Mouse (Mus musculus): ENCODE measurements at regions not wholly inside any gene's neighbourhood (a gene's known extent, or its start where the extent isn't known, plus 50 kb on each side); places are given as distances from the start of the nearest gene placed in this dataset.
"Not testable (repeated sequence)": the region's sequence is repeated elsewhere in the genome, so short reads cannot be mapped to it uniquely, and the experiment has no call there.

- H3K27me3 ChIP-seq (ENCODE audit: insufficient read depth, low read length) = no peaks in the 10 kb centered on the region
- ATAC-seq (0 out of 2 replicates have a peak, but pooled peaks have one; percentile 35), DNase-seq (ENCODE audit: low spot score) (peak; percentile 61)
- H3K4me3 ChIP-seq (ENCODE audit: low read length) = no peak overlapping the region
- no peaks in the 10 kb centered on the region for H3K36me3 ChIP-seq (ENCODE audit: insufficient read depth, low read length)
- no peaks in the 10 kb centered on the region for H3K4me1 ChIP-seq (ENCODE audit: insufficient read depth, low read length)
- no peak for TF ChIP-seq CTCF (IDR thresholded peaks at IDR 0.05; ENCODE audit: low read depth)
- H3K4me2 ChIP-seq (ENCODE audit: low read depth, low read length) = no peak overlapping the region
- H3K9me3 ChIP-seq (ENCODE audit: low read length) = no peaks in the 10 kb centered on the region
- H3K27ac ChIP-seq = no peak overlapping the region
- H3K9ac ChIP-seq (replicated peaks; ENCODE audit: low read length) = no peak overlapping the region
- 70% methylated on average over 5 of the region's 5 CpGs for WGBS
Measured at GRCm38 (mm10) chr17:49337881-49338280, 90.3 kb upstream of the Mocs1 start.

- Histone ChIP-seq H3K4me1 (ENCODE audit: insufficient read depth, low read length) (no peaks in the 10 kb centered on the region), H3K4me3 (ENCODE audit: low read length) (no peak overlapping the region), H3K27ac (no peak overlapping the region), H3K27me3 (ENCODE audit: insufficient read depth, low read length) (no peaks in the 10 kb centered on the region), H3K9ac (replicated peaks; ENCODE audit: low read length) (no peak overlapping the region), H3K4me2 (ENCODE audit: low read depth, low read length) (no peak overlapping the region), H3K36me3 (ENCODE audit: insufficient read depth, low read length) (no peaks in the 10 kb centered on the region), H3K9me3 (ENCODE audit: low read length) (no peaks in the 10 kb centered on the region)
- DNase-seq (ENCODE audit: low spot score) (no peak), ATAC-seq (no peak)
- no peak for TF ChIP-seq CTCF (IDR thresholded peaks at IDR 0.05; ENCODE audit: low read depth)
- 74% methylated on average over 2 of the region's 2 CpGs for WGBS
Measured at GRCm38 (mm10) chr17:49342636-49343035, 85.5 kb upstream of the Mocs1 start.

GRCm38 (mm10) chr17:49346701-49347100, 81.5 kb upstream of the Mocs1 start:
- Histone ChIP-seq H3K27me3 (ENCODE audit: insufficient read depth, low read length) (no peaks in the 10 kb centered on the region), H3K27ac (no peak overlapping the region), H3K4me3 (ENCODE audit: low read length) (no peak overlapping the region), H3K4me2 (ENCODE audit: low read depth, low read length) (no peak overlapping the region), H3K9ac (replicated peaks; ENCODE audit: low read length) (no peak overlapping the region), H3K36me3 (ENCODE audit: insufficient read depth, low read length) (no peaks in the 10 kb centered on the region), H3K4me1 (ENCODE audit: insufficient read depth, low read length) (no peaks in the 10 kb centered on the region), H3K9me3 (ENCODE audit: low read length) (no peaks in the 10 kb centered on the region)
- WGBS = 89% methylated on average over 5 of the region's 5 CpGs
- ATAC-seq (no peak), DNase-seq (ENCODE audit: low spot score) (no peak)
- TF ChIP-seq CTCF (IDR thresholded peaks at IDR 0.05; ENCODE audit: low read depth) = no peak

- WGBS = 62% methylated on average over 9 of the region's 9 CpGs
- no peaks in the 10 kb centered on the region for H3K9me3 ChIP-seq (ENCODE audit: low read length)
- no peaks in the 10 kb centered on the region for H3K27me3 ChIP-seq (ENCODE audit: insufficient read depth, low read length)
- DNase-seq (ENCODE audit: low spot score) = no peak
- no peaks in the 10 kb centered on the region for H3K4me1 ChIP-seq (ENCODE audit: insufficient read depth, low read length)
- no peak overlapping the region for H3K4me2 ChIP-seq (ENCODE audit: low read depth, low read length)
- no peak for ATAC-seq
- no peaks in the 10 kb centered on the region for H3K36me3 ChIP-seq (ENCODE audit: insufficient read depth, low read length)
- H3K9ac ChIP-seq (replicated peaks; ENCODE audit: low read length) = no peak overlapping the region
- no peak overlapping the region for H3K4me3 ChIP-seq (ENCODE audit: low read length)
- no peak for TF ChIP-seq CTCF (IDR thresholded peaks at IDR 0.05; ENCODE audit: low read depth)
- H3K27ac ChIP-seq = no peak overlapping the region
Measured at GRCm38 (mm10) chr17:49349328-49349727, 78.8 kb upstream of the Mocs1 start.

GRCm38 (mm10) chr17:49359212-49359611, 69.0 kb upstream of the Mocs1 start:
- Histone ChIP-seq H3K36me3 (ENCODE audit: insufficient read depth, low read length) (no peaks in the 10 kb centered on the region), H3K27me3 (ENCODE audit: insufficient read depth, low read length) (no peaks in the 10 kb centered on the region), H3K9me3 (ENCODE audit: low read length) (no peaks in the 10 kb centered on the region), H3K4me1 (ENCODE audit: insufficient read depth, low read length) (no peaks in the 10 kb centered on the region), H3K27ac (no peak overlapping the region), H3K4me2 (ENCODE audit: low read depth, low read length) (no peak overlapping the region), H3K9ac (replicated peaks; ENCODE audit: low read length) (no peak overlapping the region), H3K4me3 (ENCODE audit: low read length) (no peak overlapping the region)
- DNase-seq (ENCODE audit: low spot score) (peak; percentile 7), ATAC-seq (no peak)
- TF ChIP-seq CTCF (IDR thresholded peaks at IDR 0.05; ENCODE audit: low read depth) = peak; percentile 51

- not testable (repeated sequence) for H3K4me1 ChIP-seq (ENCODE audit: insufficient read depth, low read length); H3K36me3 ChIP-seq (ENCODE audit: insufficient read depth, low read length); H3K4me3 ChIP-seq (ENCODE audit: low read length); H3K4me2 ChIP-seq (ENCODE audit: low read depth, low read length); H3K27ac ChIP-seq; H3K27me3 ChIP-seq (ENCODE audit: insufficient read depth, low read length); H3K9me3 ChIP-seq (ENCODE audit: low read length); H3K9ac ChIP-seq (replicated peaks; ENCODE audit: low read length); DNase-seq (ENCODE audit: low spot score); ATAC-seq
- 21% methylated on average over 6 of the region's 6 CpGs for WGBS
Measured at GRCm38 (mm10) chr17:49360251-49360650, 67.9 kb upstream of the Mocs1 start.

GRCm38 (mm10) chr17:49367791-49368190, 60.4 kb upstream of the Mocs1 start:
- Histone ChIP-seq H3K9me3 (ENCODE audit: low read length) (no peaks in the 10 kb centered on the region), H3K4me3 (ENCODE audit: low read length) (no peak overlapping the region), H3K27me3 (ENCODE audit: insufficient read depth, low read length) (no peaks in the 10 kb centered on the region), H3K9ac (replicated peaks; ENCODE audit: low read length) (no peak overlapping the region), H3K27ac (no peak overlapping the region), H3K36me3 (ENCODE audit: insufficient read depth, low read length) (no peaks in the 10 kb centered on the region), H3K4me1 (ENCODE audit: insufficient read depth, low read length) (no peaks in the 10 kb centered on the region), H3K4me2 (ENCODE audit: low read depth, low read length) (no peak overlapping the region)
- 84% methylated on average over 4 of the region's 4 CpGs for WGBS
- ATAC-seq (no peak), DNase-seq (ENCODE audit: low spot score) (no peak)
- TF ChIP-seq CTCF (IDR thresholded peaks at IDR 0.05; ENCODE audit: low read depth) = no peak

All from hindbrain, postnatal 0 days (tissue).